Mouse (Mus musculus): ENCODE measurements around the gene Fitm1. TPM values are rescaled to one million over a fixed set of nuclear protein-coding genes. Genes with fewer than 3 reads are reported as not detected.

The Fitm1 gene
- polyA plus RNA-seq, 1 experiment from 2014 or later: 2.0 TPM

- peak overlapping the region; percentile 46; the same call in 1 of the 2 replicates for H3K9ac ChIP-seq (ENCODE audit: low read depth, low read length)
- H3K9me3 ChIP-seq (replicated peaks; ENCODE audit: control insufficient read depth, low read length): no peaks in the 10 kb centered on the region
Measured at GRCm38 (mm10) chr14:55561860-55562259, 13.6 kb upstream of the Fitm1 start.

GRCm38 (mm10) chr14:55563249-55563648 lies 12.2 kb upstream of the Fitm1 start:
- WGBS (ENCODE audit: insufficient replicate concordance): 76% methylated on average over 11 of the region's 11 CpGs
- H3K4me1 ChIP-seq (ENCODE audit: control insufficient read depth, low read depth, low read length): peaks cover 18% of the 10 kb centered on the region
- no peak for ATAC-seq (ENCODE audit: low read depth)
- no peak overlapping the region for H3K27ac ChIP-seq (ENCODE audit: low read length)
- H3K36me3 ChIP-seq (ENCODE audit: control insufficient read depth, insufficient read depth): peaks cover 35% of the 10 kb centered on the region
- H3K27me3 ChIP-seq (ENCODE audit: control insufficient read depth, insufficient read depth, low read depth, low read length): no peaks in the 10 kb centered on the region
- H3K9ac ChIP-seq (ENCODE audit: low read depth, low read length): no peak overlapping the region
- no peak overlapping the region for H3K4me3 ChIP-seq (ENCODE audit: low read depth, low read length)
- H3K4me2 ChIP-seq (ENCODE audit: low read depth, low read length): no peak overlapping the region
- no peaks in the 10 kb centered on the region for H3K9me3 ChIP-seq (replicated peaks; ENCODE audit: control insufficient read depth, low read length)

More at GRCm38 (mm10) chr14:55561860-55562259, 13.6 kb upstream of the Fitm1 start:
- Histone ChIP-seq H3K4me3 (ENCODE audit: low read depth, low read length) (peak overlapping the region; percentile 78), H3K36me3 (ENCODE audit: control insufficient read depth, insufficient read depth) (peaks cover 27% of the 10 kb centered on the region), H3K4me1 (ENCODE audit: control insufficient read depth, low read depth, low read length) (peaks cover 32% of the 10 kb centered on the region), H3K4me2 (ENCODE audit: low read depth, low read length) (peak overlapping the region; percentile 89), H3K27ac (ENCODE audit: low read length) (no peak overlapping the region), H3K27me3 (ENCODE audit: control insufficient read depth, insufficient read depth, low read depth, low read length) (no peaks in the 10 kb centered on the region)
- no peak for ATAC-seq (ENCODE audit: low read depth)
- 84% methylated on average over 10 of the region's 10 CpGs for WGBS (ENCODE audit: insufficient replicate concordance)

- H3K4me2 ChIP-seq (ENCODE audit: low read depth, low read length): no peak overlapping the region
Measured at GRCm38 (mm10) chr14:55565748-55566147, 9.7 kb upstream of the Fitm1 start.

GRCm38 (mm10) chr14:55567496-55567895 lies 7.9 kb upstream of the Fitm1 start:
- Histone ChIP-seq H3K27me3 (ENCODE audit: control insufficient read depth, insufficient read depth, low read depth, low read length) (no peaks in the 10 kb centered on the region), H3K36me3 (ENCODE audit: control insufficient read depth, insufficient read depth) (peaks cover 45% of the 10 kb centered on the region), H3K27ac (ENCODE audit: low read length) (no peak overlapping the region), H3K4me1 (ENCODE audit: control insufficient read depth, low read depth, low read length) (peaks cover 9% of the 10 kb centered on the region), H3K4me2 (ENCODE audit: low read depth, low read length) (no peak overlapping the region), H3K9me3 (replicated peaks; ENCODE audit: control insufficient read depth, low read length) (no peaks in the 10 kb centered on the region), H3K4me3 (ENCODE audit: low read depth, low read length) (no peak overlapping the region), H3K9ac (ENCODE audit: low read depth, low read length) (no peak overlapping the region)
- no peak for ATAC-seq (ENCODE audit: low read depth)
- 69% methylated on average over 3 of the region's 3 CpGs for WGBS (ENCODE audit: insufficient replicate concordance)

More at GRCm38 (mm10) chr14:55565748-55566147, 9.7 kb upstream of the Fitm1 start:
- Histone ChIP-seq H3K36me3 (ENCODE audit: control insufficient read depth, insufficient read depth) (peaks cover 45% of the 10 kb centered on the region), H3K4me3 (ENCODE audit: low read depth, low read length) (no peak overlapping the region), H3K9me3 (replicated peaks; ENCODE audit: control insufficient read depth, low read length) (no peaks in the 10 kb centered on the region), H3K27me3 (ENCODE audit: control insufficient read depth, insufficient read depth, low read depth, low read length) (no peaks in the 10 kb centered on the region), H3K27ac (ENCODE audit: low read length) (no peak overlapping the region), H3K9ac (ENCODE audit: low read depth, low read length) (no peak overlapping the region), H3K4me1 (ENCODE audit: control insufficient read depth, low read depth, low read length) (peaks cover 12% of the 10 kb centered on the region)
- no peak for ATAC-seq (ENCODE audit: low read depth)
- WGBS (ENCODE audit: insufficient replicate concordance): 71% methylated on average over 3 of the region's 3 CpGs

- peaks cover 31% of the 10 kb centered on the region for H3K36me3 ChIP-seq (ENCODE audit: control insufficient read depth, insufficient read depth)
Measured at GRCm38 (mm10) chr14:55570588-55570987, 4.8 kb upstream of the Fitm1 start.

GRCm38 (mm10) chr14:55571760-55572159 lies 3.7 kb upstream of the Fitm1 start:
- Histone ChIP-seq H3K27ac (ENCODE audit: low read length) (peak overlapping the region; percentile 23), H3K4me1 (ENCODE audit: control insufficient read depth, low read depth, low read length) (peaks cover 13% of the 10 kb centered on the region), H3K27me3 (ENCODE audit: control insufficient read depth, insufficient read depth, low read depth, low read length) (no peaks in the 10 kb centered on the region), H3K9me3 (replicated peaks; ENCODE audit: control insufficient read depth, low read length) (no peaks in the 10 kb centered on the region), H3K36me3 (ENCODE audit: control insufficient read depth, insufficient read depth) (peaks cover 19% of the 10 kb centered on the region), H3K4me2 (ENCODE audit: low read depth, low read length) (no peak overlapping the region), H3K9ac (ENCODE audit: low read depth, low read length) (no peak overlapping the region), H3K4me3 (ENCODE audit: low read depth, low read length) (no peak overlapping the region)
- ATAC-seq (ENCODE audit: low read depth): no peak

More at GRCm38 (mm10) chr14:55570588-55570987, 4.8 kb upstream of the Fitm1 start:
- Histone ChIP-seq H3K4me1 (ENCODE audit: control insufficient read depth, low read depth, low read length) (peaks cover 9% of the 10 kb centered on the region), H3K4me3 (ENCODE audit: low read depth, low read length) (no peak overlapping the region), H3K9me3 (replicated peaks; ENCODE audit: control insufficient read depth, low read length) (no peaks in the 10 kb centered on the region), H3K4me2 (ENCODE audit: low read depth, low read length) (no peak overlapping the region), H3K9ac (ENCODE audit: low read depth, low read length) (no peak overlapping the region), H3K27ac (ENCODE audit: low read length) (no peak overlapping the region), H3K27me3 (ENCODE audit: control insufficient read depth, insufficient read depth, low read depth, low read length) (no peaks in the 10 kb centered on the region)
- WGBS (ENCODE audit: insufficient replicate concordance): 69% methylated on average over 2 of the region's 2 CpGs
- no peak for ATAC-seq (ENCODE audit: low read depth)

- 0 out of 2 replicates have a peak, but pooled peaks cover 2% of the 10 kb centered on the region for H3K36me3 ChIP-seq (ENCODE audit: control insufficient read depth, insufficient read depth)
- WGBS (ENCODE audit: insufficient replicate concordance): 59% methylated on average over 13 of the region's 13 CpGs
- no peak overlapping the region for H3K4me3 ChIP-seq (ENCODE audit: low read depth, low read length)
- H3K27ac ChIP-seq (ENCODE audit: low read length): no peak overlapping the region
- no peak for ATAC-seq (ENCODE audit: low read depth)
- peaks cover 35% of the 10 kb centered on the region for H3K4me1 ChIP-seq (ENCODE audit: control insufficient read depth, low read depth, low read length)
- no peak overlapping the region for H3K9ac ChIP-seq (ENCODE audit: low read depth, low read length)
- no peaks in the 10 kb centered on the region for H3K9me3 ChIP-seq (replicated peaks; ENCODE audit: control insufficient read depth, low read length)
- no peak overlapping the region for H3K4me2 ChIP-seq (ENCODE audit: low read depth, low read length)
- H3K27me3 ChIP-seq (ENCODE audit: control insufficient read depth, insufficient read depth, low read depth, low read length): no peaks in the 10 kb centered on the region
Measured at GRCm38 (mm10) chr14:55575711-55576110, 294 bp downstream of the Fitm1 start.

GRCm38 (mm10) chr14:55576376-55576775 lies 959 bp downstream of the Fitm1 start:
- Histone ChIP-seq H3K27me3 (ENCODE audit: control insufficient read depth, insufficient read depth, low read depth, low read length) (no peaks in the 10 kb centered on the region), H3K4me2 (ENCODE audit: low read depth, low read length) (no peak overlapping the region), H3K27ac (ENCODE audit: low read length) (no peak overlapping the region), H3K36me3 (ENCODE audit: control insufficient read depth, insufficient read depth) (0 out of 2 replicates have a peak, but pooled peaks cover 3% of the 10 kb centered on the region), H3K4me3 (ENCODE audit: low read depth, low read length) (no peak overlapping the region), H3K4me1 (ENCODE audit: control insufficient read depth, low read depth, low read length) (peaks cover 35% of the 10 kb centered on the region), H3K9me3 (replicated peaks; ENCODE audit: control insufficient read depth, low read length) (no peaks in the 10 kb centered on the region), H3K9ac (ENCODE audit: low read depth, low read length) (no peak overlapping the region)
- no peak for ATAC-seq (ENCODE audit: low read depth)
- WGBS (ENCODE audit: insufficient replicate concordance): 80% methylated on average over 16 of the region's 16 CpGs

GRCm38 (mm10) chr14:55577871-55578667 lies 2.7 kb downstream of the Fitm1 start, which contains the start of gene Psme1:
Gene Psme1, plus strand, starts transcription at chr14:55578123.
- Histone ChIP-seq H3K4me1 (ENCODE audit: control insufficient read depth, low read depth, low read length) (peaks cover 25% of the 10 kb centered on the region), H3K36me3 (ENCODE audit: control insufficient read depth, insufficient read depth) (0 out of 2 replicates have a peak, but pooled peaks cover 3% of the 10 kb centered on the region), H3K4me2 (ENCODE audit: low read depth, low read length) (peak within 1 kb of the TSS; percentile 80), H3K9me3 (replicated peaks; ENCODE audit: control insufficient read depth, low read length) (no peaks in the 10 kb centered on the region), H3K9ac (ENCODE audit: low read depth, low read length) (peak within 1 kb of the TSS; percentile 80), H3K27ac (ENCODE audit: low read length) (peak within 1 kb of the TSS; percentile 83), H3K27me3 (ENCODE audit: control insufficient read depth, insufficient read depth, low read depth, low read length) (no peaks in the 10 kb centered on the region), H3K4me3 (ENCODE audit: low read depth, low read length) (peak within 1 kb of the TSS; percentile 70)
- WGBS (ENCODE audit: insufficient replicate concordance): under 1% methylated on average over 32 of the region's 32 CpGs
- peak; percentile 86 for ATAC-seq (ENCODE audit: low read depth)

Data from liver, embryonic 16.5 days (tissue).